Mouse (Mus musculus) kidney, postnatal 36 days (tissue): ENCODE measurements at regions not wholly inside any gene's neighbourhood (a gene's known extent, or its start where the extent isn't known, plus 50 kb on each side); places are given as distances from the start of the nearest gene placed in this dataset.

Source experiments
- DNase-seq, 2 experiments: peaks; one replicate each; pipeline ENCODE4 v3.0.0; 2021 to 2022; ENCODE audit warnings: mixed read lengths in 2 of 2

DNA sequence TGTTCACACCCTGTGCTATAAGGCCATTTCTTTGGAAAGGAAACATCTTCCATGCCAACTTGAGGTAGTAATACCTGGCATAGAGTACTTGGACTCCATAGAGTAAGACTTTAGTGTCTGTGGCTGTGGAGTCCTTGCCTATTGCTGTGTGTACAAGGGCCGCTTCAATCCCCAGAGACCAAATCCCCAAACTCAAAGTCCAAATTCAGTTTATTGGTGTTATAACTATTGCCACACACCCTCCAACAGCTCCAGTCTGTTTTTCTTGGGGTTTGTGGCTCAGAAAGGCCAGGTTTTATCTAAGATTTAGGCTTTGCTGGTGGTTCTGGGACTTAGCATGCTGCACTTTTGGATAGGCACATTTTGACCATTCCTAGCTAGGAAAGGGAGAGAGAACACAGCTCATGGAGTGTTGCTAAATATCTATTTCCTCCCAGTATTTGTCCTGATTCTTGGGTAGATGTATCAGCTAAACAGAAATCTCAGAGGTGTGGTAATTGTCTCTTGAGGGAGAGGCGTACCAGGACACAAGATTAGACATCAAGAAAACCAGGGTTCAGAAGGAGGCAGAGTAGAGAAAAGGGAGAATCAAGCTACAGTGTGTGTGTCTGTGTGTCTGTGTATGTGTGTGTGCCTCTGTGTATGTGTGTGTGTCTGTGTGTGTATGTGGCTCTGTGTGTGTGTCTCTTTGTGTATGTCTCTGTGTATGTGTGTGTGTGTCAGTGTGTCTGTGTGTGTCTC, 65.3 kb upstream of the Parp11 start:
- no peak for DNase-seq

DNA sequence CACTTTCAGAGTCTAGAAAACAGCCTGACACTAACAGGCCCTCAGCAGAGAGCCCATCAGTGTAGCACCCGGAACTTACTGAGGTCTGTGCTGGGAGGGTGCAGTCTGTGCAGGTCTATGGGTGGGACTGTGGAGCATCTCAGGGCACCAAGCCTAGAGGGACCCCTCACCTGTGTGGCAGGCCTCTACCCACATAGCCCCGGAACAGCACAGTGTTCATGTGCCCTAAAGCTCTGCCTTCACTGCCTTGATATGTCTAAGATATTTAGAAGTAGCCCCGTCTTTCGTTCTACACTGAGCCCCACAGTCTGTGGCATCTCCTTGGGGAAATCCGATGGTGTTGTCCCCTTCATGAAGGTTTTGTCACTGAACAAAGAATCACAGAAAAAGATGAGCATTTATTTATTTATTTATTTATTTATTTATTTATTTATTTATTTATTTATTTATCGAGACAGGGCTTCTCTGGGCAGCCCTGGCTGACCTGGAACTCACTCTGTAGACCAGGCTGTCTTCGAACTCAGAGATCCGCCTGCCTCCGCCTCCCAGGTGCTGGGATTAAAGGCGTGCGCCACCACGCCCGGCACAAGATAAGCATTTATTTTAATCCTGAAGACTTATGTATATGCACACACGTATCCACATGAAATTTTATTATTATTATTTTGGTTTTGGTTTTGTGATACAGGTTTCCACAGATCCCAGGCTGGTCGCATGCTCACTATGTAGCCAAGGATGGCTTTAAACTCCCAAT, 55.2 kb upstream of the Parp11 start:
- DNase-seq: no peak

DNA sequence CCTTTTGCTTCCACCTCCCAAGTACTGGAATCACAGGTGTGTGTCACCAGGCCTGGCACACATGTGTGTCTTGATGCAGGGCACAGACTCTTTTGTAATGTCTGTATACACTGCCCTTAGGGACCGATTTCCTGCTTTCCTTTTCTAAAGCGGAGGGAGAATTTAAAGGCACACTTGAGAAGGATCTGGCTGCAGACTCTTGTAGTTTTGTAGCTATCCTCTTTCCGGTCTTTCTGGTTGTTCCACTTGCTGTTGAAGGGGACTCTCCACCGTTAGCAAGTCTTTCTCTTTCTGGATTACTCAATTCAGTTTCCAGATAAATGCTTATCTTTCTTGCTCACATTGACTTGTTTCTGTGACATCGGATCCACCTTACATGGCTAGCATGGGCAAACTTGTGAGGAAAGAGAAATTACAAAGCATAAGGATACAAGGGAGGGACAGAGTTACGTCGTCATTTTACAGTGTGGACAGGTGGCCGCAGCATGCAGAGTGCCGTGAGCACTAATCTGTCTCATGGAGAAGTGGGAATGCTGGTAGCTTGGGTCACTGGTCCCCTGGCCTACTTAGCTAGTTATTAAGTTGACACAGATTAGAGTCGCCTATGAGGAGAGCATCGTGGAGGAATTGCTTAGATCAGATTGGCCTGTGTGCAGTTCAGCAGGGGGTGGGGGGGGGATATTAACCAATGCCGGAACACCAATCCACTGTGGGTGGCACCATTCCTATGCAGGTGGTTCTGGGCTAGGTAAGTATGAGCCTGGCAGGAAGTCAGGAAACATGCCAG, 54.4 kb upstream of the Parp11 start:
- no peak for DNase-seq

DNA sequence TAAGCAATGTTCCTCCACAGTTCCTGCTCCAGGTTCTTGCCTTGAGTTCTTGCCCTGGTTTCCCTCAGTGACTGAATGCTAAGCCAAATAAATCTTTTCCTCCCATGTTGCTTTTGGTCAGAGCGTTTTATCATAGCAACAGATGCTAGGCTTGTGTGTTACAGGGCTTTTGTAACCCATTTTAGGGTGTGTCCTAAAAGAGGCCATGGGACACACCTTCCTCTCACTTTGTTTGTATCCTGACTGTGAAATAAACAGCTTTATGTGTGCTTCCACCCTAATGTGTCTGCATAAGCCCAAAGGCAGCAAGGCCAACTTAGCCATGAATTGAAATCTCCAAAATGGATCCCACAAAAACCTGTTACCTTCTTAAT, 53.9 kb upstream of the Parp11 start:
- DNase-seq: no peak

DNA sequence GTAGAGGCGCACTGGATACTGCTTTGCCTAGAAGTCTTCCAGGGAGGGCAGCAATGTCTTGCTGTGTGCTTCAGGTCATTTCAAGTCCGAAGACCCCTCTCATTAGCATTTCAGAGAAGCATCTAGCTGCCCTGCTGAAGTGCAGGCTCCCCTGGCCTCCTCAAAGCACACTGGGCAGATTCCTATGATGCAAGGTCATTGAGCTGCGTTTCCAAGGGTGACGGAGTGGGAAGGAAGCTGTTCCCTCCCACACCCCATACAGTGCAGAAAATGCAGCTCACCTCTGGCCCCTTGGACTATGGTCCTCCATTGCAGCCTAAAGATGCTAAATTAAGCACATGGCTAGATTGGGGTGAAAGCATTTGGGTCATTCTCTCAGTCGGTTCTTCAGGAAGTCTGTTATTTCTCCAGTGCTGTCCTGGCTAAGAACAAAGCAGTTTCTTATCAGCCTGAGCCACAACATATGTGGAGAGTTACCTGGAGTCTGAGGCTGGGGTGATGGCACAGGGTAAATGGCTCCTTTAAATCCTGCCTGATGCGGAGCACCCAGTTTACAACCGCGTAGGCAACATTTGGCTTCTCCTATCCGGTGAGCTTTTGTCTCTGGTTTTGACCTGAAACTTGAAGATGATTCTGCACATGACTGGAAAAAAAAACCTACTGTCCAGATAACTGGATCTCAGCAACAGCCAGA, 52.6 kb upstream of the Parp11 start:
- DNase-seq: no peak
